Mouse (Mus musculus) neural tube, embryonic 14.5 days (tissue): ENCODE data around the gene Sema4g. TPM values are rescaled to one million over a fixed set of nuclear protein-coding genes. Genes with fewer than 3 reads are reported as not detected.

Experiments
- ATAC-seq: fragments of 200-750 bp; cut with Nextera tagmentation; 2 replicates; pipeline ENCODE4 v1.8.0; 2017; ENCODE audit warnings: low read depth, mild to moderate bottlenecking, moderate TSS enrichment, moderate library complexity
- H3K27ac ChIP-seq: fragments of 300-500 bp; sonication (generic); 2 replicates; pipeline ENCODE4 v1.5.1; 2014; ENCODE audit warnings: low read depth, mild to moderate bottlenecking, control low read depth, low read length, moderate library complexity, mixed read lengths
- H3K27me3 ChIP-seq: fragments of 300-500 bp; sonication (generic); 2 replicates; pipeline ENCODE4 v1.6.1; 2014; ENCODE audit warnings: low read length; ENCODE audit not compliant: control insufficient read depth, insufficient read depth
- H3K36me3 ChIP-seq: fragments of 300-500 bp; sonication (generic); 2 replicates; pipeline ENCODE4 v1.6.1; 2014; ENCODE audit warnings: low read length, mixed read lengths; ENCODE audit not compliant: control insufficient read depth, insufficient read depth
- H3K4me1 ChIP-seq: fragments of 300-500 bp; sonication (generic); 2 replicates; pipeline ENCODE4 v1.6.1; 2014; ENCODE audit warnings: low read length; ENCODE audit not compliant: control insufficient read depth, insufficient read depth
- H3K4me2 ChIP-seq: fragments of 300-500 bp; sonication (generic); 2 replicates; pipeline ENCODE4 v1.6.1; 2014; ENCODE audit warnings: mild to moderate bottlenecking, low read depth, low read length, control low read depth
- H3K4me3 ChIP-seq: fragments of 300-500 bp; sonication (generic); 2 replicates; pipeline ENCODE4 v1.5.1; 2014; ENCODE audit warnings: low read depth, low read length, control low read depth, mixed read lengths
- H3K9ac ChIP-seq: fragments of 300-500 bp; sonication (generic); replicated peaks from 2 replicates; pipeline ENCODE4 v1.6.1; 2014; ENCODE audit warnings: low read depth, mild to moderate bottlenecking, control low read depth, low read length, mixed read lengths
- H3K9me3 ChIP-seq: fragments of 300-500 bp; sonication (generic); 2 replicates; pipeline ENCODE4 v1.6.1; 2016; ENCODE audit warnings: low read length; ENCODE audit not compliant: control insufficient read depth
- WGBS: fragments of 180-500 bp; shearing (Covaris S2); extraction: QIAGEN DNeasy Blood & Tissue Kit; methylation state at CpG from one replicate; pipeline ENCODE4 v1.1.7; 2014; 5-methylcytosine and 5-hydroxymethylcytosine counted together
- polyA plus RNA-seq: library from polyadenylated mRNA; unstranded; fragments of >200 nt; fragmentation: Nextera tagmentation; extraction: Ambion mirVana; gene quantifications from 2 replicates; pipeline ENCODE4 v1.2.1, GENCODE M21; 2014

The Sema4g gene
- polyA plus RNA-seq, 1 experiment from 2014 or later = 27.8 TPM

GRCm38 (mm10) chr19:44992712-44993111 lies 3.8 kb downstream of the Sema4g start:
- H3K4me2 ChIP-seq = no peak overlapping the region
- peaks cover 10% of the 10 kb centered on the region; the same call in 1 of the 2 replicates for H3K4me1 ChIP-seq
- H3K36me3 ChIP-seq = peaks cover 36% of the 10 kb centered on the region
- H3K4me3 ChIP-seq = no peak overlapping the region
- peak overlapping the region; percentile 25; the same call in 1 of the 2 replicates for H3K9ac ChIP-seq
- ATAC-seq = no peak
- 60% methylated on average over 7 of the region's 7 CpGs for WGBS
- no peaks in the 10 kb centered on the region for H3K27me3 ChIP-seq
- no peak overlapping the region for H3K27ac ChIP-seq
- H3K9me3 ChIP-seq = no peaks in the 10 kb centered on the region

GRCm38 (mm10) chr19:44997786-44998185 lies 8.9 kb downstream of the Sema4g start:
- no peak for ATAC-seq
- no peaks in the 10 kb centered on the region for H3K9me3 ChIP-seq
- no peaks in the 10 kb centered on the region for H3K4me1 ChIP-seq
- no peak overlapping the region for H3K9ac ChIP-seq
- H3K27ac ChIP-seq = no peak overlapping the region
- no peak overlapping the region for H3K4me2 ChIP-seq
- 81% methylated on average over 11 of the region's 11 CpGs for WGBS
- no peak overlapping the region for H3K4me3 ChIP-seq
- no peaks in the 10 kb centered on the region for H3K27me3 ChIP-seq
- H3K36me3 ChIP-seq = peaks cover 50% of the 10 kb centered on the region

GRCm38 (mm10) chr19:44999647-45000046 lies 10.7 kb downstream of the Sema4g start:
- H3K36me3 ChIP-seq = peaks cover 38% of the 10 kb centered on the region
- no peak overlapping the region for H3K27ac ChIP-seq
- ATAC-seq = no peak
- H3K9me3 ChIP-seq = no peaks in the 10 kb centered on the region
- 86% methylated on average over 8 of the region's 8 CpGs for WGBS
- H3K9ac ChIP-seq = no peak overlapping the region
- no peak overlapping the region for H3K4me3 ChIP-seq
- no peaks in the 10 kb centered on the region for H3K27me3 ChIP-seq
- H3K4me1 ChIP-seq = no peaks in the 10 kb centered on the region
- no peak overlapping the region for H3K4me2 ChIP-seq

GRCm38 (mm10) chr19:45002301-45002700 lies 13.4 kb downstream of the Sema4g start:
- no peak for ATAC-seq
- Histone ChIP-seq H3K36me3 (peaks cover 26% of the 10 kb centered on the region), H3K4me1 (peaks cover 14% of the 10 kb centered on the region), H3K27ac (no peak overlapping the region), H3K4me2 (no peak overlapping the region), H3K4me3 (no peak overlapping the region), H3K27me3 (no peaks in the 10 kb centered on the region), H3K9me3 (no peaks in the 10 kb centered on the region), H3K9ac (no peak overlapping the region)
- 70% methylated on average over 3 of the region's 3 CpGs for WGBS

GRCm38 (mm10) chr19:45003740-45004516 lies 15.0 kb downstream of the Sema4g start:
- no peak overlapping the region for H3K4me2 ChIP-seq
- WGBS = 88% methylated on average over 7 of the region's 7 CpGs
- no peak overlapping the region for H3K9ac ChIP-seq
- H3K4me3 ChIP-seq = no peak overlapping the region
- no peak overlapping the region for H3K27ac ChIP-seq
- H3K27me3 ChIP-seq = no peaks in the 10 kb centered on the region
- no peaks in the 10 kb centered on the region for H3K9me3 ChIP-seq
- no peak for ATAC-seq
- H3K36me3 ChIP-seq = peaks cover 10% of the 10 kb centered on the region
- H3K4me1 ChIP-seq = peaks cover 17% of the 10 kb centered on the region

- peak within 1 kb of the TSS; percentile 67 for H3K9ac ChIP-seq
- no peaks in the 10 kb centered on the region for H3K27me3 ChIP-seq
- H3K4me3 ChIP-seq = peak within 1 kb of the TSS; percentile 69
- no peaks in the 10 kb centered on the region for H3K9me3 ChIP-seq
- H3K27ac ChIP-seq = peak within 1 kb of the TSS; percentile 72
- ATAC-seq = no peak
- 9% methylated on average over 16 of the region's 16 CpGs for WGBS
- H3K4me1 ChIP-seq = peaks cover 19% of the 10 kb centered on the region
- peak within 1 kb of the TSS; percentile 92 for H3K4me2 ChIP-seq
- H3K36me3 ChIP-seq = peaks cover 7% of the 10 kb centered on the region
Measured at GRCm38 (mm10) chr19:45005444-45005843, 16.5 kb downstream of the Sema4g start, which contains the start of gene Twnk. Twnk (plus strand) TSS chr19:45005663.

GRCm38 (mm10) chr19:45005957-45006712 lies 17.2 kb downstream of the Sema4g start, which contains the start of gene Mrpl43:
Mrpl43 (minus strand) TSS chr19:45006442.
- WGBS = under 1% methylated on average over 82 of the region's 82 CpGs
- H3K9ac ChIP-seq = peak within 1 kb of the TSS; percentile 67
- peak within 1 kb of the TSS; percentile 92 for H3K4me2 ChIP-seq
- peaks cover 13% of the 10 kb centered on the region for H3K36me3 ChIP-seq
- H3K9me3 ChIP-seq = no peaks in the 10 kb centered on the region
- no peaks in the 10 kb centered on the region for H3K27me3 ChIP-seq
- peaks cover 19% of the 10 kb centered on the region for H3K4me1 ChIP-seq
- H3K4me3 ChIP-seq = peak within 1 kb of the TSS; percentile 69
- peak within 1 kb of the TSS; percentile 72 for H3K27ac ChIP-seq
- peak; percentile 92 for ATAC-seq

- peaks cover 20% of the 10 kb centered on the region; the same call in 1 of the 2 replicates for H3K36me3 ChIP-seq
- no peak for ATAC-seq
Measured at GRCm38 (mm10) chr19:45007021-45007420, 18.1 kb downstream of the Sema4g start.

More at GRCm38 (mm10) chr19:45007021-45007420, 18.1 kb downstream of the Sema4g start:
- no peaks in the 10 kb centered on the region for H3K27me3 ChIP-seq
- H3K4me3 ChIP-seq = peak overlapping the region; percentile 69
- H3K27ac ChIP-seq = peak overlapping the region; percentile 72
- no peaks in the 10 kb centered on the region for H3K9me3 ChIP-seq
- peak overlapping the region; percentile 67 for H3K9ac ChIP-seq
- H3K4me2 ChIP-seq = peak overlapping the region; percentile 92
- 46% methylated on average over 17 of the region's 17 CpGs for WGBS
- peaks cover 19% of the 10 kb centered on the region for H3K4me1 ChIP-seq
